Mouse (Mus musculus) myocyte (in vitro differentiated cells): ENCODE results near the gene Sergef.

ENCODE experiments used
- CEBPB ChIP-seq: IDR thresholded peaks from 2 replicates; pipeline ENCODE4 v1.6.1; 2011; ENCODE audit warnings: mild to moderate bottlenecking, moderate library complexity; ENCODE audit not compliant: poor library complexity, insufficient read depth, severe bottlenecking
- E2F4 ChIP-seq: IDR thresholded peaks from one replicate; pipeline ENCODE4 v1.6.1; 2011; ENCODE audit warnings: mild to moderate bottlenecking, control low read depth, moderate library complexity; ENCODE audit not compliant: insufficient read depth
- MAX ChIP-seq: IDR thresholded peaks from one replicate; pipeline ENCODE4 v1.6.1; 2011; ENCODE audit warnings: low read depth, mild to moderate bottlenecking, control low read depth
- MYOD1 ChIP-seq, 3 experiments: IDR thresholded peaks; one replicate each; pipeline ENCODE4 v1.6.1; 2011; ENCODE audit warnings: control low read depth in 2 of 3, low read depth in 2 of 3, mild to moderate bottlenecking in 2 of 3, moderate library complexity in 1 of 3; ENCODE audit not compliant: insufficient read length in 2 of 3, control insufficient read depth in 1 of 3
- POLR2A ChIP-seq: IDR thresholded peaks from one replicate; pipeline ENCODE4 v1.6.1; 2011; ENCODE audit warnings: low read depth, mild to moderate bottlenecking, control low read depth, moderate library complexity; ENCODE audit not compliant: insufficient read length
- POLR2AphosphoS2 ChIP-seq: IDR thresholded peaks from one replicate; pipeline ENCODE4 v1.6.1; 2011; ENCODE audit warnings: low read depth, control low read depth; ENCODE audit not compliant: insufficient read length
- SRF ChIP-seq: IDR thresholded peaks from one replicate; pipeline ENCODE4 v1.6.1; 2011; ENCODE audit warnings: low read depth; ENCODE audit not compliant: control insufficient read depth, insufficient read length
- USF1 ChIP-seq: IDR thresholded peaks from one replicate; pipeline ENCODE4 v1.6.1; 2011; ENCODE audit warnings: low read depth, mild to moderate bottlenecking, control low read depth, moderate library complexity

DNA sequence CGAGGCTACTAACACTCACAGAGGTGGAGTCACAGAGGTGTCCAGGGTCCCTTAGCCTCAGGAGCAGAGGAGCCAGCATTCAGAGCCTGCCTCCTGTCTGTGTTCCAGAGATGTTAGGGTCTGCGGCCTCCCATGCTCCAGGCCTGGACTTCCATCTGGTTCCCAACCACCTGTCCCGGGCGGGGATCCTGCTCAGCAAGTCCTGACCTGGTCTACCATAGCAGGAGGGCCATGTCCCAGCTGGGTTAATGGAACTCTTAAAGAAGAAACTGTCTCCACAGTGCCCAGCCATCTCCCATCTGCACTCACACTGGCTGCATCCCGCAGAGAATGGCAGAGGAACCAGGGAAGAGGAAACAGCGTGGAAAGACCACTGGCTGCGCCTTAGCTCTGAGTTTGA is 234.9 kb downstream of the Sergef start:
- no peak for TF ChIP-seq MAX
- TF ChIP-seq CEBPB, result no peak
- TF ChIP-seq POLR2A, result no peak
- no peak for TF ChIP-seq E2F4
- no peak for TF ChIP-seq SRF
- TF ChIP-seq MYOD1 (IDR thresholded peaks at IDR 0.05; ENCODE audit: control insufficient read depth in 1 of 3, insufficient read length in 2 of 3, low read depth in 2 of 3), result no peak
- TF ChIP-seq POLR2AphosphoS2, result no peak
- no peak for TF ChIP-seq USF1
